ENCODE assay signal across 8 mouse cellular contexts in genomic region chr9:79714471-79715045, GRCm38 (mm10). TPM values are rescaled to one million over a fixed set of nuclear protein-coding genes. Genes with fewer than 3 reads are reported as not detected.
DNase-seq lines count a peak whose midpoint lies in the region; ATAC-seq and TF ChIP-seq lines count a peak whose summit lies in the region.
"Had no signal": no experiment of that assay in that cellular context is flagged by ENCODE, and none has a peak within 500 bp of the region (broad histone marks: within the 10 kb centered on the region; RNA-seq: fewer than 3 reads in every experiment).

No protein-coding gene starts in this region.

- H3K36me3 ChIP-seq in intestine, embryonic 16.5 days (ENCODE audit: control insufficient read depth, insufficient read depth, low read length) = no peaks in the 10 kb centered on the region
- no peaks in the 10 kb centered on the region for H3K36me3 ChIP-seq in liver, embryonic 14.5 days (replicated peaks; ENCODE audit: control insufficient read depth, insufficient read depth, low read depth)
- no peaks in the 10 kb centered on the region for H3K36me3 ChIP-seq in neural tube, embryonic 13.5 days

- TF ChIP-seq EP300 in liver, embryonic 14.5 days (IDR thresholded peaks at IDR 0.05; ENCODE audit: low read depth) = no peak

- H3K4me2 ChIP-seq in intestine, embryonic 16.5 days (ENCODE audit: low read depth, low read length) = peak overlapping the region; percentile 38
- H3K4me2 ChIP-seq in liver, embryonic 14.5 days (ENCODE audit: low read depth) = peak overlapping the region; percentile 35
- peak overlapping the region; percentile 54 for H3K4me2 ChIP-seq in neural tube, embryonic 13.5 days

- H3K27ac ChIP-seq in intestine, embryonic 16.5 days (ENCODE audit: low read length) = no peak overlapping the region
- no peak overlapping the region for H3K27ac ChIP-seq in liver, embryonic 14.5 days
- no peak overlapping the region for H3K27ac ChIP-seq in neural tube, embryonic 13.5 days (replicated peaks)

- H3K4me1 ChIP-seq in intestine, embryonic 16.5 days (ENCODE audit: control insufficient read depth, insufficient read depth, low read length) = peaks cover 20% of the 10 kb centered on the region
- H3K4me1 ChIP-seq in liver, embryonic 14.5 days (replicated peaks; ENCODE audit: control insufficient read depth in 2 of 2, insufficient read depth in 2 of 2, low read length in 1 of 2) = no peaks in the 10 kb centered on the region
- peaks cover 42% of the 10 kb centered on the region for H3K4me1 ChIP-seq in neural tube, embryonic 13.5 days (replicated peaks)

- 15% methylated on average over 16 of the region's 16 CpGs for WGBS in intestine, embryonic 16.5 days
- 9% methylated on average over 16 of the region's 16 CpGs for WGBS in liver, embryonic 14.5 days (ENCODE audit: insufficient replicate concordance)
- WGBS in neural tube, embryonic 13.5 days = 8% methylated on average over 16 of the region's 16 CpGs

- 0 out of 2 replicates have a peak overlapping the region, but pooled peaks have one; percentile 8 for H3K9ac ChIP-seq in intestine, embryonic 16.5 days (ENCODE audit: low read depth, low read length)
- H3K9ac ChIP-seq in liver, embryonic 14.5 days (replicated peaks) = no peak overlapping the region
- H3K9ac ChIP-seq in neural tube, embryonic 13.5 days = peak overlapping the region; percentile 47

- DNase-seq in adrenal gland, adult 2 months = peak; percentile 78
- DNase-seq in cerebellum, postnatal 14 days = peak; percentile 82 to 90
- DNase-seq in gastrocnemius, postnatal 4 days (ENCODE audit: low spot score in 2 of 2) = peak; percentile 55 to 72
- DNase-seq in liver, embryonic 14.5 days (ENCODE audit: low read depth in 3 of 3, low spot score in 3 of 3) = no peak
- no peak for DNase-seq in spleen, postnatal 14 days (ENCODE audit: low spot score in 2 of 2)

- H3K4me3 ChIP-seq in intestine, embryonic 16.5 days (ENCODE audit: low read length) = peak overlapping the region; percentile 13; the same call in 1 of the 2 replicates
- 0 out of 4 replicates have a peak overlapping the region, but pooled peaks of 1 of the 2 experiments have one; percentile 5 for H3K4me3 ChIP-seq in liver, embryonic 14.5 days (ENCODE audit: insufficient read depth in 1 of 2, low read depth in 2 of 2, low read length in 2 of 2)
- peak overlapping the region; percentile 28 for H3K4me3 ChIP-seq in neural tube, embryonic 13.5 days

- H3K9me3 ChIP-seq in intestine, embryonic 16.5 days (ENCODE audit: control insufficient read depth, low read length) = no peaks in the 10 kb centered on the region
- no peaks in the 10 kb centered on the region for H3K9me3 ChIP-seq in liver, embryonic 14.5 days (ENCODE audit: control insufficient read depth, low read length)
- H3K9me3 ChIP-seq in neural tube, embryonic 13.5 days = no peaks in the 10 kb centered on the region

- peaks cover 18% of the 10 kb centered on the region; the same call in 1 of the 2 replicates for H3K27me3 ChIP-seq in intestine, embryonic 16.5 days (replicated peaks; ENCODE audit: control insufficient read depth, insufficient read depth, low read length)
- H3K27me3 ChIP-seq in liver, embryonic 14.5 days (ENCODE audit: control insufficient read depth, insufficient read depth, low read length) = peaks cover 23% of the 10 kb centered on the region
- H3K27me3 ChIP-seq in neural tube, embryonic 13.5 days = peaks cover 25% of the 10 kb centered on the region

- no peak for TF ChIP-seq CTCF in liver, embryonic 14.5 days (IDR thresholded peaks at IDR 0.05; ENCODE audit: low read depth)

- peak; percentile 43 for ATAC-seq in intestine, embryonic 16.5 days
- ATAC-seq in liver, embryonic 14.5 days (ENCODE audit: insufficient read depth) = no peak
- ATAC-seq in neural tube, embryonic 13.5 days (ENCODE audit: low read depth) = peak; percentile 62

RNA-seq across cellular contexts. Expression of gene Col12a1, which starts 4.1 kb away (rescaled TPM):
- 10 to 100 TPM; 10.7 to 17.1 TPM for total RNA-seq in adrenal gland, adult 2 months (2021)
- polyA plus RNA-seq in adrenal gland, adult 2 months (2012; rRNA removed) = 8.2 and 8.3 TPM in 2 replicates
- 100 to 1,000 TPM; 212 to 230 TPM for total RNA-seq in gastrocnemius, postnatal 4 days (2021)
- polyA plus RNA-seq in intestine, embryonic 16.5 days (2015; fragmentation: Nextera tagmentation; extraction: Ambion mirVana) = 25.4 and 25.9 TPM in 2 replicates
- 0.58 and 0.85 TPM in 2 replicates for polyA plus RNA-seq in liver, embryonic 14.5 days (2012; rRNA removed)
- 0.66 and 0.90 TPM in 2 replicates for polyA plus RNA-seq in liver, embryonic 14.5 days (2014; fragmentation: Nextera tagmentation; extraction: Ambion mirVana)
- 12.1 and 15.6 TPM in 2 replicates for polyA plus RNA-seq in neural tube, embryonic 13.5 days (2015; fragmentation: Nextera tagmentation; extraction: Ambion mirVana)
- total RNA-seq: neutrophil, adult 5-6 weeks had no signal

RNA-seq across cellular contexts. Expression of gene Cox7a2, which starts 45.1 kb away (rescaled TPM):
- total RNA-seq in adrenal gland, adult 2 months (2021) = 100 to 1,000 TPM; 284 to 423 TPM
- polyA plus RNA-seq in adrenal gland, adult 2 months (2012; rRNA removed) = 71.5 and 75.3 TPM in 2 replicates
- total RNA-seq in gastrocnemius, postnatal 4 days (2021) = 100 to 1,000 TPM; 481 to 525 TPM
- polyA plus RNA-seq in intestine, embryonic 16.5 days (2015; fragmentation: Nextera tagmentation; extraction: Ambion mirVana) = 950 and 971 TPM in 2 replicates
- polyA plus RNA-seq in liver, embryonic 14.5 days (2012; rRNA removed) = 274 and 279 TPM in 2 replicates
- 573 and 577 TPM in 2 replicates for polyA plus RNA-seq in liver, embryonic 14.5 days (2014; fragmentation: Nextera tagmentation; extraction: Ambion mirVana)
- polyA plus RNA-seq in neural tube, embryonic 13.5 days (2015; fragmentation: Nextera tagmentation; extraction: Ambion mirVana) = 881 and 912 TPM in 2 replicates

Comparison
In these comparisons a context has a peak if more than half of its experiments do, and no peak if none do; other contexts are left out.
1. DNase-seq: peak in adrenal gland, adult 2 months (single experiment), cerebellum, postnatal 14 days (2 of 2) and gastrocnemius, postnatal 4 days (2 of 2); none in liver, embryonic 14.5 days (0 of 3) and spleen, postnatal 14 days (0 of 2).
2. Peak in every context shown above with its lines, with median percentiles within 50 percentile points of each other: H3K4me2 ChIP-seq.